ENCODE assay signal across 19 mouse cellular contexts in genomic region chr14:31798937-31799336, GRCm38 (mm10). TPM values are rescaled to one million over a fixed set of nuclear protein-coding genes. Genes with fewer than 3 reads are reported as not detected.
DNase-seq lines count a peak whose midpoint lies in the region; ATAC-seq lines count a peak whose summit lies in the region.
"Had no signal": no experiment of that assay in that cellular context is flagged by ENCODE, and none has a peak within 500 bp of the region (broad histone marks: within the 10 kb centered on the region; RNA-seq: fewer than 3 reads in every experiment).

No protein-coding gene starts in this region.

- no peaks in the 10 kb centered on the region for H3K9me3 ChIP-seq in hindbrain, embryonic 10.5 days
- H3K9me3 ChIP-seq in hindbrain, embryonic 16.5 days (ENCODE audit: control insufficient read depth, low read length) = no peaks in the 10 kb centered on the region
- H3K9me3 ChIP-seq in midbrain, embryonic 11.5 days (ENCODE audit: control insufficient read depth, low read length) = no peaks in the 10 kb centered on the region
- no peaks in the 10 kb centered on the region for H3K9me3 ChIP-seq in midbrain, embryonic 14.5 days (ENCODE audit: control insufficient read depth, low read length)
- no peaks in the 10 kb centered on the region for H3K9me3 ChIP-seq in embryonic facial prominence, embryonic 13.5 days
- H3K9me3 ChIP-seq: G1E had no signal

- H3K27ac ChIP-seq in hindbrain, embryonic 10.5 days = no peak overlapping the region
- no peak overlapping the region for H3K27ac ChIP-seq in hindbrain, embryonic 16.5 days (ENCODE audit: low read depth, low read length)
- no peak overlapping the region for H3K27ac ChIP-seq in midbrain, embryonic 11.5 days (ENCODE audit: low read depth, low read length)
- no peak overlapping the region for H3K27ac ChIP-seq in midbrain, embryonic 14.5 days (replicated peaks; ENCODE audit: low read depth, low read length)
- H3K27ac ChIP-seq in brown adipose tissue, adult 24 weeks (replicated peaks; ENCODE audit: low read depth, low read length) = no peak overlapping the region
- H3K27ac ChIP-seq in embryonic facial prominence, embryonic 13.5 days = no peak overlapping the region
- H3K27ac ChIP-seq: hindbrain, embryonic 14.5 days had no signal

- no peak overlapping the region for H3K4me3 ChIP-seq in hindbrain, embryonic 10.5 days
- H3K4me3 ChIP-seq in hindbrain, embryonic 16.5 days (ENCODE audit: low read length) = no peak overlapping the region
- H3K4me3 ChIP-seq in midbrain, embryonic 11.5 days (ENCODE audit: low read depth, low read length) = no peak overlapping the region
- H3K4me3 ChIP-seq in midbrain, embryonic 14.5 days (replicated peaks; ENCODE audit: low read depth, low read length) = no peak overlapping the region
- H3K4me3 ChIP-seq in brown adipose tissue, adult 24 weeks (ENCODE audit: insufficient read depth, low read depth, low read length) = peak overlapping the region; percentile 41; the same call in 1 of the 2 replicates
- H3K4me3 ChIP-seq in embryonic facial prominence, embryonic 13.5 days = no peak overlapping the region

- no peaks in the 10 kb centered on the region for H3K27me3 ChIP-seq in hindbrain, embryonic 10.5 days (ENCODE audit: insufficient read depth, poor library complexity, severe bottlenecking)
- H3K27me3 ChIP-seq in hindbrain, embryonic 16.5 days (replicated peaks; ENCODE audit: control insufficient read depth, insufficient read depth, low read length) = no peaks in the 10 kb centered on the region
- H3K27me3 ChIP-seq in midbrain, embryonic 11.5 days (ENCODE audit: control insufficient read depth, insufficient read depth, low read length) = no peaks in the 10 kb centered on the region
- H3K27me3 ChIP-seq in midbrain, embryonic 14.5 days (ENCODE audit: control insufficient read depth, insufficient read depth, low read length) = no peaks in the 10 kb centered on the region
- H3K27me3 ChIP-seq in embryonic facial prominence, embryonic 13.5 days = no peaks in the 10 kb centered on the region

- no peaks in the 10 kb centered on the region for H3K36me3 ChIP-seq in hindbrain, embryonic 10.5 days
- no peaks in the 10 kb centered on the region for H3K36me3 ChIP-seq in hindbrain, embryonic 16.5 days (ENCODE audit: control insufficient read depth, insufficient read depth, low read length)
- H3K36me3 ChIP-seq in midbrain, embryonic 11.5 days (ENCODE audit: control insufficient read depth, insufficient read depth, low read length) = no peaks in the 10 kb centered on the region
- H3K36me3 ChIP-seq in midbrain, embryonic 14.5 days (ENCODE audit: control insufficient read depth, insufficient read depth, low read length) = no peaks in the 10 kb centered on the region
- no peaks in the 10 kb centered on the region for H3K36me3 ChIP-seq in embryonic facial prominence, embryonic 13.5 days

- H3K4me2 ChIP-seq in hindbrain, embryonic 16.5 days (ENCODE audit: low read length) = no peak overlapping the region
- H3K4me2 ChIP-seq in midbrain, embryonic 11.5 days = no peak overlapping the region
- no peak overlapping the region for H3K4me2 ChIP-seq in midbrain, embryonic 14.5 days (ENCODE audit: low read length)
- H3K4me2 ChIP-seq in embryonic facial prominence, embryonic 13.5 days = no peak overlapping the region
- H3K4me2 ChIP-seq: hindbrain, embryonic 14.5 days had no signal

- peak; percentile 15 for DNase-seq in hindbrain, embryonic 10.5 days (ENCODE audit: low spot score)
- peak; percentile 56 for DNase-seq in midbrain, embryonic 11.5 days (ENCODE audit: low spot score, missing footprints)
- DNase-seq in midbrain, embryonic 14.5 days = no peak
- DNase-seq: adrenal gland, postnatal 10 days; cerebellum, adult 11-12 months; cerebellum, adult 9-10 months; cerebellum, postnatal 36 days; heart, postnatal 10 days; heart, postnatal 4 days; kidney, adult 9 months had no signal

- WGBS in hindbrain, embryonic 10.5 days = 53% methylated on average over 10 of the region's 10 CpGs
- WGBS in hindbrain, embryonic 16.5 days = 58% methylated on average over 10 of the region's 10 CpGs
- WGBS in midbrain, embryonic 11.5 days = 72% methylated on average over 10 of the region's 10 CpGs
- WGBS in midbrain, embryonic 14.5 days = 46% methylated on average over 10 of the region's 10 CpGs
- WGBS in embryonic facial prominence, embryonic 13.5 days = 51% methylated on average over 10 of the region's 10 CpGs

- H3K9ac ChIP-seq in hindbrain, embryonic 16.5 days (ENCODE audit: low read depth, low read length) = no peak overlapping the region
- no peak overlapping the region for H3K9ac ChIP-seq in midbrain, embryonic 11.5 days (ENCODE audit: low read length)
- no peak overlapping the region for H3K9ac ChIP-seq in midbrain, embryonic 14.5 days (replicated peaks; ENCODE audit: low read length)
- 0 out of 2 replicates have a peak overlapping the region, but pooled peaks have one; percentile 27 for H3K9ac ChIP-seq in embryonic facial prominence, embryonic 13.5 days
- H3K9ac ChIP-seq: hindbrain, embryonic 14.5 days had no signal

- H3K4me1 ChIP-seq in hindbrain, embryonic 10.5 days (replicated peaks) = peaks cover 15% of the 10 kb centered on the region
- peaks cover 3% of the 10 kb centered on the region; the same call in 1 of the 2 replicates for H3K4me1 ChIP-seq in hindbrain, embryonic 16.5 days (ENCODE audit: control insufficient read depth, insufficient read depth, low read depth, low read length)
- peaks cover 4% of the 10 kb centered on the region; the same call in 1 of the 2 replicates for H3K4me1 ChIP-seq in midbrain, embryonic 11.5 days (ENCODE audit: control insufficient read depth, insufficient read depth, low read length)
- peaks cover 6% of the 10 kb centered on the region; the same call in 1 of the 2 replicates for H3K4me1 ChIP-seq in midbrain, embryonic 14.5 days (ENCODE audit: control insufficient read depth, insufficient read depth, low read length)
- no peaks in the 10 kb centered on the region for H3K4me1 ChIP-seq in brown adipose tissue, adult 24 weeks (ENCODE audit: control insufficient read depth, insufficient read depth, insufficient read length, low read length)
- peaks cover 9% of the 10 kb centered on the region for H3K4me1 ChIP-seq in embryonic facial prominence, embryonic 13.5 days

- ATAC-seq in hindbrain, embryonic 16.5 days = no peak
- ATAC-seq in midbrain, embryonic 11.5 days (ENCODE audit: low FRiP score) = no peak
- ATAC-seq in midbrain, embryonic 14.5 days (ENCODE audit: low FRiP score, low TSS enrichment) = no peak
- no peak for ATAC-seq in embryonic facial prominence, embryonic 13.5 days (ENCODE audit: insufficient number of reproducible peaks, insufficient read depth, low FRiP score, low TSS enrichment, low read depth)
- ATAC-seq in megakaryocyte-erythroid progenitor cell, adult 5-6 weeks (replicated peaks; ENCODE audit: low FRiP score, low TSS enrichment, poor library complexity, severe bottlenecking) = no peak
- ATAC-seq: forebrain, embryonic 14.5 days; inflammation-experienced regulatory T-cells, adult 6 months; intestine, postnatal 0 days had no signal

RNA-seq across cellular contexts. Expression of gene Ankrd28, which starts 31.5 kb away (rescaled TPM):
- 7.7 and 9.1 TPM in 2 replicates for polyA plus RNA-seq in hindbrain, embryonic 10.5 days (2016; fragmentation: Nextera tagmentation; extraction: Ambion mirVana)
- 7.9 and 10.5 TPM in 2 replicates for polyA plus RNA-seq in hindbrain, embryonic 16.5 days (2015; fragmentation: Nextera tagmentation; extraction: Ambion mirVana)
- polyA plus RNA-seq in midbrain, embryonic 11.5 days (2014; fragmentation: Nextera tagmentation; extraction: Ambion mirVana) = 8.9 and 9.4 TPM in 2 replicates
- polyA plus RNA-seq in midbrain, embryonic 14.5 days (2014; fragmentation: Nextera tagmentation; extraction: Ambion mirVana) = 10.1 and 15.3 TPM in 2 replicates
- polyA plus RNA-seq in brown adipose tissue, adult 24 weeks (2012; ENCODE audit: insufficient read depth, insufficient read length, missing spikeins) = 12.1 and 17.8 TPM in 2 replicates
- 10.6 and 10.9 TPM in 2 replicates for polyA plus RNA-seq in embryonic facial prominence, embryonic 13.5 days (2015; fragmentation: Nextera tagmentation; extraction: Ambion mirVana)
- 37.4 and 46.6 TPM in 2 replicates for total RNA-seq in megakaryocyte-erythroid progenitor cell, adult 5-6 weeks (2014; fragmentation: Nextera tagmentation)
- 27.0 and 42.7 TPM in 2 replicates for total RNA-seq in megakaryocyte-erythroid progenitor cell, adult 5-6 weeks (2017)
